Mouse (Mus musculus) adrenal gland, postnatal 10 days (tissue): ENCODE results near the gene Krtap19-1. TPM values are rescaled to one million over a fixed set of nuclear protein-coding genes. Genes with fewer than 3 reads are reported as not detected.
A peak's percentile ranks its signal among the peaks of the same experiment; 100 is the strongest.

Source experiments
- DNase-seq: peaks from one replicate; pipeline ENCODE4 v3.0.0; 2021; ENCODE audit warnings: mixed read lengths
- long read RNA-seq, 2 experiments: library from polyadenylated mRNA; stranded (forward); transcript quantifications; one replicate each; pipeline ENCODE4 v2.0.0; 2021
- total RNA-seq, 2 experiments: library from RNA; stranded (reverse); gene quantifications; 2 replicates each; pipeline ENCODE4 v1.2.3; 2021

Gene Krtap19-1
- total RNA-seq, result not detected
- long read RNA-seq, experiment 1, result 0 reads
- long read RNA-seq, experiment 2, result 0 reads

- DNase-seq, result no peak
Observed at GRCm38 (mm10) chr16:88869311-88869710, at the start of gene Krtap19-1. Gene Krtap19-1 (minus strand): TSS chr16:88869411.

- DNase-seq, result no peak
Observed at GRCm38 (mm10) chr16:88896357-88896756, 27.1 kb upstream of the Krtap19-1 start, which contains the start of gene Krtap19-5. Gene Krtap19-5 (minus strand): TSS chr16:88896457.

DNA sequence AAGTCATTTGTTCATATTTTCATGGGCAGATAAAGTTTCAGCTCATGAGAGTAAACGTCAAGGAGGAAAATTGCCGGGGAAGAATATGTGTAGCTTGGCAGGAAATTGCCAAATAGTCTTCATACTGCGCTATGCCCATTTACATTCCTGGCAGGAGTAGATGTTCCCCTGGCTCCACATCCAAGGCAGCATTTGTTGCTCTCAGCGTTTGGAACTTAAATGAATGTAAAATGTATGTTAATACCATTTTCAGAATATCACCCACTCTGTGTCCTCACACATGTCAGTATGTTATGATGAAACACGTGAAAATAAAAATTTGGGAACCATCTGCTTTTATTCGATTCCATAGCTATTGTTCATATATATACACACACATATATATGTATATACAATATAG lies 17.7 kb upstream of the Krtap19-1 start:
- no peak for DNase-seq

GRCm38 (mm10) chr16:88884989-88885388 lies 15.8 kb upstream of the Krtap19-1 start, which contains the start of gene Krtap19-4:
Gene Krtap19-4 (minus strand): TSS chr16:88885089.
- DNase-seq, result no peak

GRCm38 (mm10) chr16:88877938-88878337 lies 8.7 kb upstream of the Krtap19-1 start, which contains the start of gene Krtap19-3:
Gene Krtap19-3 (minus strand): TSS chr16:88878038.
- no peak for DNase-seq

- no peak for DNase-seq
Observed at GRCm38 (mm10) chr16:88874169-88874568, 5.0 kb upstream of the Krtap19-1 start, which contains the start of gene Krtap19-2. Gene Krtap19-2 (minus strand): TSS chr16:88874269.

DNA sequence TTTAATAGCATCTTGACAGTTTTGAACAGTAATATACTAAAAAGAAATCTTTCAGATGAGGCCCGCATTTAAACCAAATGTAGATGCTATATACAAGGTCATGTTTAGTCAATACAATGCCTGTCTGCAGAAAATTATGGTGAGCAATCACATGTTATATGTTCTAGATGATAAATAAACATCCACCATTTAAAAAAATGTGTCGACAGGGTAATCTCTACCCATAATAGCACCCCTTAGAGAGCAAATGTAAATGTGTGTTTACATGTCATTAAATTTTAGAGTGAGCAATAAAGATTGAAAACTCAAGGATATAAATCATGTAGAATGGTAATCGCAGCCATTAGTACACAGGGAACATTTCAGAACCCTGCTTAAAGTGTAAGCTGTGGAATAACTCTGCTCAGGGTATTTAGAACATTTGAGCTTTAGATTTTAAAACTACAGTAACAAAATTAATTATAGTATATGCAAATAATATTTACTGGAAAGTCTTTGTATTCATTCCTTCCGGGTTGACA lies 4.3 kb downstream of the Krtap19-1 start:
- DNase-seq, result no peak

- DNase-seq, result peak; percentile 18
Observed at GRCm38 (mm10) chr16:88851450-88851849, 17.8 kb downstream of the Krtap19-1 start.

DNA sequence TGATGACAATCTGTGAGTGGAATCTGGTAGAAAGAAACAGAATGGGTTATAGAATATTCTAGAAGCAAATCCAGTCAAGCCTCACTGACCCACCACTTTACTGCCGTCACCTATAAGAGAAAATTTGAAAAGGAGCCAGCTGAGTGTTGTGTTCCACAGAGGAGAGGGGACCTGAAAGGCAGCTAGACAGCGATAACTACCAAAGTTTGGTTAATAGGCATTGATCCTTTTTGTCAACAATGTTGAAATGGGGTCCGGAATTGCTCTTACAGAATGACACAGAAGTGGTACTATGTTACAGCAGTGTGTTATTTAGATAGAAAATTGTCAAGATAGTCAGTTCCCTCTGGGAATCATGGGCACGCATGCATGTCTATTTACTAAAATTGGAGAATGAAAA lies 20.7 kb downstream of the Krtap19-1 start:
- DNase-seq, result no peak

DNA sequence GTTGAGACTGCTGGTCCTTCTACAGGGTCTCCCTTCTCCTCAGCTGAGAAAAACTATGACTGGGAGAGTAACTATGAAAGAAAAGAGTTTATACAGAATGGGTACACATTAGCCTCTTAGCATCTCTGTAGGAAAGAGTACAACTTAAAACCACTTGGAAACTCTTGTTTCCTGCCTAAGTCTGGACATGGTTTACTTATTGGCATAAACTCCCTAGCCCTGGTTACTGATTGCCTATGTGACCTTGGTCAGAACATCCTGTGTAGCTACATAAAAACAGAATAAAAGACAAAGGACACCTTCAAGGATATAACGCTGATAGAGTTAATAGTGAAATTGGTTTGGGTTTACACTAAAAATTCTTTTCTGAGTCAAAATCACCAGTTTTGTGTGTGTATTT lies 21.8 kb downstream of the Krtap19-1 start:
- no peak for DNase-seq

- DNase-seq, result no peak
Observed at GRCm38 (mm10) chr16:88826978-88827377, 42.2 kb downstream of the Krtap19-1 start.

GRCm38 (mm10) chr16:88826095-88826652 lies 43.0 kb downstream of the Krtap19-1 start, which contains the start of gene Krtap14:
Gene Krtap14 (minus strand): TSS chr16:88826145.
- DNase-seq, result no peak

GRCm38 (mm10) chr16:88823736-88824135 lies 45.5 kb downstream of the Krtap19-1 start:
- DNase-seq, result peak; percentile 15

DNA sequence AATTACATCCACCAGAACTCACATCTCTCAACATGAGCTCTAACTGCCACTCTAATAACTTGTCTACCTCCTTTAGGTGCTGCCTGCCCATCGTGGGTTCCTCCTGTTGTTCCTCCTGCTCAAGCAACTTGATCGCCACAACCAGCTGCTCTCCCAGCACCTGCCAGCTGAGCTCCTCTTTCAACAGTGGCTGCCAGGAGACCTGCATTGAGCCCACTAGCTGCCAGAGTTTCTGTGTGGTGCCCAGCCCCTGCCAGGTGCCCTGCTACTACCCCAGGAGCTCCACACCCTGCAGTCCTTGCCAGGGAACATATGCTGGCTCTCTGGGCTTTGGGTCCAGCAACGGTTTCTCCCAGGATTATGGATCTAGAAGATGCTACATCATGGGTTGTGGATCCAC lies 49.1 kb downstream of the Krtap19-1 start, which contains the start of gene Krtap15:
Gene Krtap15 (plus strand): TSS at position 150 of the 400 bp plus-strand sequence.
- DNase-seq, result no peak

Other genes starting within 250 kb of the Krtap19-1 start
- not detected for gene 2310079G19Rik, start 241.7 kb downstream of the Krtap19-1 start, total RNA-seq
- not detected for gene Krtap26-1, start 221.6 kb downstream of the Krtap19-1 start, total RNA-seq
- not detected for gene Krtap27-1, start 197.7 kb downstream of the Krtap19-1 start, total RNA-seq
- not detected for gene 2310061N02Rik, start 161.4 kb downstream of the Krtap19-1 start, total RNA-seq
- not detected for gene Krtap13-1, start 140.5 kb downstream of the Krtap19-1 start, total RNA-seq
- not detected for gene Krtap13, start 117.8 kb downstream of the Krtap19-1 start, total RNA-seq
- not detected for gene 2310034C09Rik, start 110.6 kb downstream of the Krtap19-1 start, total RNA-seq
- not detected for gene 2310057N15Rik, start 95.2 kb downstream of the Krtap19-1 start, total RNA-seq
- not detected for gene Gm5965, start 91.5 kb downstream of the Krtap19-1 start, total RNA-seq
- not detected for gene Gm20741, start 57.2 kb downstream of the Krtap19-1 start, total RNA-seq
- not detected for gene Krtap15, start 49.2 kb downstream of the Krtap19-1 start, total RNA-seq
- gene Krtap14, start 43.3 kb downstream of the Krtap19-1 start, total RNA-seq, result not detected
- not detected for gene Krtap19-2, start 4.9 kb upstream of the Krtap19-1 start, total RNA-seq
- gene Krtap19-3, start 8.6 kb upstream of the Krtap19-1 start, total RNA-seq, result not detected
- gene Krtap19-4, start 15.7 kb upstream of the Krtap19-1 start, total RNA-seq, result not detected
- gene Krtap19-5, start 27.0 kb upstream of the Krtap19-1 start, total RNA-seq, result not detected
- gene Krtap19-9b, start 62.9 kb upstream of the Krtap19-1 start, total RNA-seq, result not detected
- gene Krtap16-3, start 93.5 kb upstream of the Krtap19-1 start, total RNA-seq, result not detected
- gene Krtap22-2, start 141.3 kb upstream of the Krtap19-1 start, total RNA-seq, result not detected
- gene Gm10229, start 145.9 kb upstream of the Krtap19-1 start, total RNA-seq, result not detected
- not detected for gene Krtap6-1, start 162.3 kb upstream of the Krtap19-1 start, total RNA-seq
- not detected for gene Gm10228, start 172.1 kb upstream of the Krtap19-1 start, total RNA-seq
- not detected for gene Krtap6-5, start 178.5 kb upstream of the Krtap19-1 start, total RNA-seq
- not detected for gene 1110025L11Rik, start 194.6 kb upstream of the Krtap19-1 start, total RNA-seq
- gene Krtap6-3, start 214.6 kb upstream of the Krtap19-1 start, total RNA-seq, result not detected